Mouse (Mus musculus) brain, embryonic 18.5 days (tissue): ENCODE results near the gene Ssx9.
"Not testable (repeated sequence)": the region's sequence is repeated elsewhere in the genome, so short reads cannot be mapped to it uniquely, and the experiment has no call there.

ENCODE experiments used
- DNase-seq: peaks from one replicate; pipeline ENCODE4 v3.0.0-alpha.2; 2012; ENCODE audit warnings: low read depth, low spot score

Ssx9 gene

GRCm38 (mm10) chrX:8748132-8748531 lies at the start of gene Ssx9:
Ssx9 (plus strand) TSS chrX:8748432.
- DNase-seq = not testable (repeated sequence)

GRCm38 (mm10) chrX:8732907-8733306 lies 15.3 kb upstream of the Ssx9 start:
- DNase-seq = no peak

DNA sequence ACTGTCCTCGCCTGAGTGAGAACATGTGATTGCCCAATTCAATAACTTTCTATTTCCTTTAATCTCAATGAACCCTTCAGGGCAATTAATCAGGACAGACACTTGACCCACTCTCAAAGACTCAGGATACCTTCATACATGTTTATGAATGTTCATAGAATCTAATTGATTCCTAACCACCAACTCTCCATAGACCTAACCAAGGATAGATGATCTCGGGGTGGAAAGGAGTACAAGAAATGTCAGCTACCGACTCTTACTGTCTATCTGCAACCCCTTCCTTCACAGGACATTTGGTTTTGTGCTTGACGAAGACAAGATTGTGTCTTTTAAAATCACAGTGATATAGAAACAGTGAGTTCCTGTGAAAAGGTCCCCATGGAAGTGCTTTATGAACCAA lies 55.2 kb downstream of the Ssx9 start, which contains the start of gene Ssxb5:
Gene Ssxb5 (plus strand): TSS at position 301 of the 400 bp plus-strand sequence.
- not testable (repeated sequence) for DNase-seq
